Mouse (Mus musculus) brown adipose tissue, adult 24 weeks (tissue): ENCODE results near the gene P3h3. TPM values are rescaled to one million over a fixed set of nuclear protein-coding genes. Genes with fewer than 3 reads are reported as not detected.
"Not testable (repeated sequence)": the region's sequence is repeated elsewhere in the genome, so short reads cannot be mapped to it uniquely, and the experiment has no call there.

Experiments used
- H3K27ac ChIP-seq: fragments of 200-500 bp; replicated peaks from 2 replicates; pipeline ENCODE4 v1.5.1; 2012; ENCODE audit warnings: low read depth, mild to moderate bottlenecking, low read length
- H3K4me1 ChIP-seq: fragments of 200-500 bp; 2 replicates; pipeline ENCODE4 v1.6.1; 2012; ENCODE audit warnings: low read length, mixed read lengths; ENCODE audit not compliant: control insufficient read depth, insufficient read depth, insufficient read length
- H3K4me3 ChIP-seq: fragments of 200-500 bp; 2 replicates; pipeline ENCODE4 v1.5.1; 2012; ENCODE audit warnings: low read depth, mild to moderate bottlenecking, low read length, moderate library complexity; ENCODE audit not compliant: insufficient read depth
- polyA plus RNA-seq: library from polyadenylated mRNA; stranded (reverse); fragments of >200 nt; gene quantifications from 2 replicates; pipeline ENCODE4 v1.2.4, GENCODE M21; 2012; ENCODE audit not compliant: missing spikeins, insufficient read depth, insufficient read length

The P3h3 gene
- 2.7 and 3.8 TPM in 2 replicates for polyA plus RNA-seq

GRCm38 (mm10) chr6:124856916-124857839 lies at the start of gene P3h3:
P3h3 (minus strand) TSS chr6:124857752.
- Histone ChIP-seq H3K4me1 (no peaks in the 10 kb centered on the region), H3K4me3 (peak within 1 kb of the TSS; percentile 66), H3K27ac (peak within 1 kb of the TSS; percentile 20; the same call in 1 of the 2 replicates)

- H3K27ac ChIP-seq, result peak overlapping the region; percentile 77
- H3K4me3 ChIP-seq, result peak overlapping the region; percentile 51; the same call in 1 of the 2 replicates
- peaks cover 6% of the 10 kb centered on the region; the same call in 1 of the 2 replicates for H3K4me1 ChIP-seq
These were observed 47.7 kb upstream of the P3h3 start for GRCm38 (mm10) chr6:124904991-124905860.

DNA sequence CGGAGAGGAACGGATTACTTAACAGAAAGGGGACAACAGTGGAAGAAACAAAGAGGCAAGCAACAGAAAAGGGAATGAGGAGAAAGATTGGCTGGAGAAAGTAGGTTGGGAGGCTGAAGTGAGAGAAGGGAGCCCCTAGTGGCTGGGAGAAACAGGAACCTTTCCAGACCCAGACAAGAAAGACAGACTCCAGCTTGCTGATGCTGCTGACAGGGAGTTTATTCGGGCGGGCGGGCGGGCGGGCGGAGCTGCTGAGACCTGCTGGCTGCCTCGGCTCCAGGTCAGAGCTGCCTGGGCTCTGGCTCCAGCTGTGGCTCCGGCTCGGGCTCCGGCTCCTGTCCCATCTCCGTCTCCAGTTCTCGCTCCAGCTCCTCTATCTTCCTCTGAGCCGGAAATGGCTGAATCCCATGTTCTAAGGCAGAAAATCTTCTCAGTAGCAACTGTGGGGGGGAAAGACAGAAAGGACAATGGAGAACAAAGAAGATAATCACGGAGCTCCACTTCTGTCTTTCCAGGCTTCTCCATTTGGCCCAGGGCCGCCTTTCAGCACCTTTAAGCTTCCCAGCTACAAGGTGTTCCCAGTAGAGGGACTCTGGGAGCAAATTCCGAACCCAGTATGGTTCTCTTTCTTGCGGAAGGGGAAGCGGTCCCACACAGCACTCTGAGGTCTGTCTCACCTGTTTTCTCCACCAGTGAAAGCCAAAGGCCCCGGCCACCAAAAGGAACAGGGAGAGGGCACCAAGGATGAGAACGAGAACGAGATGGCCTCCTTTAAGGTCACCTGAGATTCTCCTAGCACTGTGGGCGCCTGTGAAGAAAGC lies 46.8 kb upstream of the P3h3 start:
- 0 out of 2 replicates have a peak, but pooled peaks cover 6% of the 10 kb centered on the region for H3K4me1 ChIP-seq
- H3K4me3 ChIP-seq, result peak overlapping the region; percentile 64
- H3K27ac ChIP-seq, result peak overlapping the region; percentile 90

DNA sequence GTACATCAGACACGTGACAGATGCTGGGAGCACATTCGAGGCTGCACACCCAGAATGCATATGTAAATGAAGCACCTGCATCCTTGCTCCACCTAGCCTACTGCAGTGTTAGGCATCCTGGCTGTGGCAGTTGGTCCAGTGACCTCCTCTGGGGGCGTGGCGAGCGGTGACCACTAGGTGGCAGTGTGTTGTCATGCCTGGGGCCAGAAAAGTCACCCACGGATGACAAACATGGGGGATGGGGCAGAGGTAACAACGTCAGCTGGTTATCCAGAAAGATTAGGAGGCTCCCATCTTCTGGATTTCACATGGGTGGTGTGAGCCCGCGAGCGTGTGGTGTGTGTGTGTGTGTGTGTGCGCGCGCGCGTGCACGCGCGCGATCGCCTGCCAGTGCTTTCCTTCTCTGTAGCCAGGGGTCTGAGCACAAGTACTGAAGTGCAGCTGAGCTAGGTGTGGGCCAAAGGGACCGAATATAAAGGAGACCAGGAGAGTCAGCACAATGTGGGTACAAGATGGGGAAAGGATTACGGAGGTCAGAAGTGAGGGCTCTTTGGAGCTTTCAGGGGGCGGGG lies 46.1 kb upstream of the P3h3 start:
- Histone ChIP-seq H3K4me3 (peak overlapping the region; percentile 64), H3K27ac (peak overlapping the region; percentile 90), H3K4me1 (0 out of 2 replicates have a peak, but pooled peaks cover 3% of the 10 kb centered on the region)

DNA sequence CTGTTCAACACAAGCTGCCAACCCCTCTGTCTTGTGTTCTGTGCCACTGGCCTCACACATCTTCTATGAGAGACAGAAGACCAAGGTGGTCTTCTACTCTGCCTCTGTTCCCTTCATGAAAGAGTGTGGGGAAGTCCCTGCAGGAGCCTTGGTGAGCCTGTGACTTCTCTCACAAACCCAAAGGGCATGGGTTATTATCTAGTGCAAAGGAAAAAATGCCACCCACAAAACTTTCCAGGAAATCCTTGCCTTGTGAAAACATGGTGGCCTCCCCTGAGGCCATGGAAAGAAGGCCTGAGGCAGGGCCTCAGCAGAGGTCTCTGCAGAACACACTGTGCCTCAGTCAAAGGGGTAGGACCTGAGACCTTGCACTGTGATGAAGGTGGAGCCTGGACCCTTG lies 44.3 kb upstream of the P3h3 start:
- Histone ChIP-seq H3K4me3 (no peak overlapping the region), H3K27ac (no peak overlapping the region), H3K4me1 (0 out of 2 replicates have a peak, but pooled peaks cover 3% of the 10 kb centered on the region)

GRCm38 (mm10) chr6:124900801-124901480 lies 43.4 kb upstream of the P3h3 start:
- Histone ChIP-seq H3K4me3 (no peak overlapping the region), H3K27ac (no peak overlapping the region)

GRCm38 (mm10) chr6:124900056-124900800 lies 42.7 kb upstream of the P3h3 start:
- Histone ChIP-seq H3K4me1 (0 out of 2 replicates have a peak, but pooled peaks cover 3% of the 10 kb centered on the region), H3K4me3 (no peak overlapping the region), H3K27ac (no peak overlapping the region)

More at GRCm38 (mm10) chr6:124900801-124901480, 43.4 kb upstream of the P3h3 start:
- H3K4me1 ChIP-seq, result 0 out of 2 replicates have a peak, but pooled peaks cover 3% of the 10 kb centered on the region

GRCm38 (mm10) chr6:124898359-124898758 lies 40.8 kb upstream of the P3h3 start:
- no peak overlapping the region for H3K27ac ChIP-seq
- no peaks in the 10 kb centered on the region for H3K4me1 ChIP-seq
- H3K4me3 ChIP-seq, result no peak overlapping the region

- not testable (repeated sequence) for H3K4me3 ChIP-seq, H3K4me1 ChIP-seq, H3K27ac ChIP-seq
These were observed 36.6 kb upstream of the P3h3 start for GRCm38 (mm10) chr6:124894113-124894512.

GRCm38 (mm10) chr6:124890997-124891396 lies 33.4 kb upstream of the P3h3 start:
- H3K27ac ChIP-seq, result no peak overlapping the region
- H3K4me1 ChIP-seq, result no peaks in the 10 kb centered on the region
- no peak overlapping the region for H3K4me3 ChIP-seq

DNA sequence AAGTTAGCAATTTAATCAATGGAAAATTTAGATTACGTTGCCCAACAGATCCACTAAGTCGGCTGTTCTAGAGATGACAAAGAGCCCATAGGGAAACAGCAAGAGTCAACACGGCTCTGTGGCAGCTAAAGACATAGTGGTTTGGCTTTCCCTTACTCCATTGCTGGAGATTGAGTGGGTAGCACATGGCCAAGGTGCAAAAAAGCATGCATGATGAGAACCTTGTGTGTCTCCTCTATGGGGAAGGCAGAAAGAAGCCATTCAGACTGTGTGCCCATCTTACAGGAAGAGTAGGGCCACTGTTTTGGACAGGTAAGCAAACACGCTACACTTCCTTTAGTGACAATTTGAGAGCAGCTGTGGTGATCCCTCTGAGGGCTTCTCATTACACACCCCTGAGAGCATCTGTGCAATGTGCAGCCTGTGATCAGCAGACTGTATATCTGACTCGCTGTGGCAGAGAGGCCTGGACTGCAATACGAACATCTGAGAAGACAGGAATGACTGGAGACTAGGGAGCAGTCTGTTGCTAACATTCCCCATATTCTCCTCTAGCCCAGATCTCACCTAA lies 31.1 kb upstream of the P3h3 start:
- no peak overlapping the region for H3K4me3 ChIP-seq
- no peaks in the 10 kb centered on the region; the same call in 1 of the 2 replicates for H3K4me1 ChIP-seq
- no peak overlapping the region for H3K27ac ChIP-seq

- H3K27ac ChIP-seq, result no peak within 1 kb of the TSS
- H3K4me1 ChIP-seq, result no peaks in the 10 kb centered on the region; the same call in 1 of the 2 replicates
- no peak within 1 kb of the TSS for H3K4me3 ChIP-seq
These were observed 30.4 kb upstream of the P3h3 start, which contains the start of gene Cd4 for GRCm38 (mm10) chr6:124887986-124888385. Cd4 (minus strand) TSS chr6:124888221.

DNA sequence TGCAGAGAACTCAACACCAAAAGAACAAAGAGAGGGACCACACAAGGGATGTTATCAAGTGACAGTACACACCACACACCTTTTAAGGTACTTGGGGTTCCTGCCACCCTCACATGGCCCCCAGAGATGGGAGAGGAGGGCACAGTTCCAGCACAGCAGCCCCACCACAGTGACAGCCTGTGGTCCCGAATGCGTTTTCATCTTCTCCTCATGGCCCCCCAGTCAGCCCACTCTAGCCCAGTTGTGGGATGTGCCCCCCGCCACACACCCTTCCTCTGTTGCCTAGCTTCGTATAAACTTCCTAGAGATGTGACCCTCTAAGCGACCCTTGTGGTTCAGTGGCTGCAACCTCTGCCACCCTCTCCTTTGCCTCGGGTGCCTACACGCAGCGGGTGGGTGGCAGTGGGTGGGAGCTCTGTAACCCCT lies 28.4 kb upstream of the P3h3 start:
- H3K27ac ChIP-seq, result no peak overlapping the region
- H3K4me3 ChIP-seq, result no peak overlapping the region
- H3K4me1 ChIP-seq, result no peaks in the 10 kb centered on the region; the same call in 1 of the 2 replicates
